Mouse (Mus musculus) brain, adult 2 months (tissue): ENCODE measurements around the gene Abat.

Experiments used
- DNase-seq: peaks from one replicate; pipeline ENCODE4 v3.0.0; 2011; ENCODE audit warnings: low read depth, low spot score

Gene Abat

DNA sequence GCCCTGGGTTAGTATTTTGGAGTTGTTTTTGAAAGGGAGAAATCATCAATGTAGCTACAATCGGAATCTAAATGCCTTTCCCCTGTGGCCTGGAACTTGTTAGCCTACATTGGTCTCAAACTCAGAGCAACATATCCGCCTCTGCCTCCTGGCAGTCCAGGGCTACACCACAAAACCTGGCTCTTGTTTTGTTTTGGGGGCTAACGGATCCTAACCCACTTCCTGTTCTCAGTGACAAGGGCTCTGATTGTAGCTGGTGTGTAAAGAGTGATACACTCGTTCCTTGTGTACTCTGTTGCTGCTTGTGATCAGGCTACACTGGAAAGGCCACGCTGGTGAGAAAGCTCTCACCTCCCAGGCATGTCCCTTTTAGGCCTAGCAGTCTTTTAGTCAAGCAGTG is 118.2 kb downstream of the Abat start:
- no peak for DNase-seq

DNA sequence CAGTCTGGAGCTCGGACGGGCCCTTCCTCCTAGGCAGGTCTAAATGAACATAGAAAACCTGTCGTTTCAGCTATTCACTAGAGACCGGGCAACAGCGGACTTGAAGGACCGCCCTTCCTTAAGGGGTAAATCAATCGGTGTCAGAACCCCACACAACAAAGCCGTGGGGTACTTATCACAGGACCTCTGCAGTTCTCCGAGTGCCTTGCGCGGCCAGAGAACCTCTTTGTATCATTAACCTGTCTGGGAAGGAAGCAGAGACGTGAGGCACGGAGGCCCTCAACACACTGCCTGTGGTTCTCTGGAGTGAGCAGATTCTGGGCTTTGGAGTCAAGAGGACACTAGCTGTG is 123.6 kb downstream of the Abat start:
- no peak for DNase-seq

DNA sequence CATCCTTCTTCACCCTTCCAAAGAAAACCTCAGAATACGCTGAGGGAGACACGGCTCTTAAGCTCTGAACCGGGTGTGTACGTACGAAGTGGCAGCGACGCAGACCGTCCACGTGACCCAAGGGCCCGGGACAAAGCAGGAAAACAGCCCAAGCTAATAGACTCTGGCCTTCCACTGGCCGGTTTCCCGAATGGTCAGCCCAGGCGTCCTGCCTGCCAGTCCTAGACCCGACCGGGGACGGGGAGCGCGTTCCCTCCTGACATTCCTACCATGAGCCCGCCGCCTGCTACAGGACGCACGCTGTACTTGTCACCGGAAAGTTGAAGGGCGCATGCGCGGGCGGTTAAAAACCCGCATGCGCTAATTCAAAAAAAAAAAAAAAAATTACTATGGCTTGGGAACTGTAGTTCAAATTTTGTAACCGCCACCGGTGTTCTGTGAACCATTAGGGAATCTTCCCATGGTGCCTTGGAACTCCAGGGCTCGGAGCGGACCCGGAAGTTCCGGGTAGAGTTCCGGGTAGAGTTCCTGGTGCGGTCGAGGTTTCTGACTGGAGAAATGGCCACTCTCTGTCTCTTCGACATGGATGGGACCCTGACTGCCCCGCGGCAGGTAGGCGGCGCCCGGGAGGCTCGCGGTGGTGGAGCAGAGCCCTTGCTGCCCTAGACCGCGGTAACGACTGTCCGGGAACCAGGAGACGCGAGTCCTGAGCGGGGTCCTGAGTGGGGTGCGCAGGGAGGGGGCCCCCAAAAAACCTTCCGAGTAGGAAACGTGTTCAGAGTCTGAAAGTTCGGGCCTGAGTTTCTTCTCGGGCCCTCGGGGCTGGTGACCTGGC is 124.2 kb downstream of the Abat start, which contains the start of the genes Pmm2 and Tmem186:
Gene Pmm2 (plus strand): TSS at position 458 of the 835 bp plus-strand sequence.
Gene Tmem186 (minus strand): TSS at position 496 of the 835 bp plus-strand sequence.
- DNase-seq = peak; percentile 98

DNA sequence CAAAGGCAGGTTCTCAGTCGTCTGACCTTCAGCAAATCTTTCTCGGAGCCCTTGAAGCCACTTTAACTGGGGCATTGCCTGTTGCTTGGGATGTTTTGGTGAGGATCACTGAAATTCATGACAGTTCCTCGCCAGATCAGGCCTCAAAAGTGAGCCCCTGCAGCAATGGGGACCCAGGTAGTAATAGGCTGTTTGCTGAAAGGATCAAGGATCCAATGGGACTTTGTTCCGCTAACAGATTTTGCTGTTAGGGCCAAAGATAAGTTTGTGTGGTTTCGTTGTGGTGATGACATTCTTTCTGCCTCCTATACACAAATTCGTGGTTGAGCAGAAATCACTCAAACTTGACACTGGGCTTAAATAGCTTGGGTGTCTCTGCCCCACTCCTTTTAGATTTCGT is 124.9 kb downstream of the Abat start:
- DNase-seq = no peak

DNA sequence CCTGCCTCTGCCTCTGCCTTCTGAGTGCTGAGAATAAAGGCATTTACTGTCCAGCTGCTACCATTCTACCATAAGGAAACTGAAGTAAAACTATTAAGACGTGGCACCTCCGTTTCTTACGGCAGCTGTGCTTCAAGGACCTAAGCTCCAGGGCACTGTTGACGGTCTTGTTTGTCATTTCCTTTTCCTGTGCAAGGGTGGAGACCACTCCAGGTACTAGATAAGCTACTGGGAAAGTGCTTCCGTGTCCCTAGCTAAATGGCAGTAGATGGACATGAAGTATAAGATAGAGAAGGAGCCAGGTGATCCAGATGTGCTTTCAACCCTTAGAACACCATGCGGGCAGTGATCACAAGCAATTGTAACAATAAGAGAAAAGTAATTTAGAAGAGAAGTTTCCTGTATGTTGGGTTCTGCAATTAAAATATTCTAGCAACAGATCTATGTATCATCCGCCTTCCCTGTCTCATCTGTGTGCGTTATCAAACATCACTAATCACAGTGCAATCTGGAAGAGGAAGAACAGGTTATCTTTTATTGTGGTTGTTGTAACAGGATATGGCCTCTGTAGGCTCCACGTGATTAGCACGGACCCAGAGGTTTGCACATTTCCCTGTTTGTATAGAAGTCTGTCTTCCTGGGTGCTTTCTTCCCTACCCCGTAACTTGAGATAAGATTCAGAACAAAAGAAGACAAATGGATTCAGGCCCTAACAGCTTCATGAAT is 126.4 kb downstream of the Abat start:
- DNase-seq = no peak

DNA sequence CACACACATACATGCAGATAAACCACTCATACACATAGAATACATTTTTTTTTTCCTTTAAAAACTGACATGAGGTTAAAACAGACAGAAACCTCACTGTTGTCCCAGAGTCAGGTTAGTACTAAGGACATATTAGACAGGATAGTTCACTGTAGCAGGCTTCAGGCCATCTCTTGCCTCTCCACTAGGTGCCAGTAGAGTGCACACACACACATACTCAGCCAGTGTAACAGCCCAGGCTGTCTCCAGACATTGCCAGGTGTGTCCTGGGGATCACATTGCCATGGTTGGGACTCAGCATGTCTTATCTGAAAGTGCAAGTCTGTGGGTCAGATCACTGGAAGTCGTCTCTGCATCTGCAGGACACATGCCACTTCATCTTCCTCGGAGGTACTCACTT is 130.6 kb downstream of the Abat start:
- DNase-seq = peak; percentile 72

DNA sequence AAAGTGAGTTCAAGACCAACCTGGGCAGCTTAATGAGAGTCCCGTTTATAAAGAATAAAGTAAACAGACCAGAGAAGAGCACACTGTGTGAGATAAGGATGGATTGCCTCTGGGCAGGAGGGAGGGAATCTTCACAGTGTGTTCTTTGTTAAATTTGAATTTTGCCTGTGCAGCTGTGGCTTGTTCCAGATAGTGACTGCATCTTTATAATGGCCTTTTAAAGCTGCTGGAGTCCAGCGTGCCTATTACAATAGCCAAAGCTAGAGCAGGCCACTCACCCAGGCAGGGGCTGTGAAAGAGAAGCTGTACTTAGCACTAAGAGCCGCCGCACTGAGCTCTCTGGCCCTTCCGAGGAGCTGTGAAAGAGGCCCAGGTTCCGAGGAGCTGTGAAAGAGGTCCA is 132.3 kb downstream of the Abat start:
- peak; percentile 73 for DNase-seq

DNA sequence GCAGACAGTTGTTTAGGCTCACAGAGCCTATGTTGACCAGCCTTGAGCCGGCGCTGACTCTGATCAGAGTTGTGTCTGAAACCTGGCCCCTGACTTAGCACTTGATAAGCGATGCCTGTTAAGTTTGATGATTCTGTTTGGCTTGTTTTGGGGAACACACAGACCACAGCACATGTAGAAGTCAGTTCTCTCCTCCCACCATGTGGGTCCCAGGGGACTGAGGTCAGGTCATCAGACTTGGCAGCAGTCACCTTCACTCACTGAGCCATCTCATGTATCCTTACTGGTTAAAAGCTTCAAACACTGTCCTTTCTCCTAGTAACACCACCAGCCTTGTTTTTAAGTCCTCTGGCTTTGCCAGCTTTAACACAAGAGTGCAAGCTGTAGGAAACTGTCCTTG is 136.8 kb downstream of the Abat start:
- no peak for DNase-seq

DNA sequence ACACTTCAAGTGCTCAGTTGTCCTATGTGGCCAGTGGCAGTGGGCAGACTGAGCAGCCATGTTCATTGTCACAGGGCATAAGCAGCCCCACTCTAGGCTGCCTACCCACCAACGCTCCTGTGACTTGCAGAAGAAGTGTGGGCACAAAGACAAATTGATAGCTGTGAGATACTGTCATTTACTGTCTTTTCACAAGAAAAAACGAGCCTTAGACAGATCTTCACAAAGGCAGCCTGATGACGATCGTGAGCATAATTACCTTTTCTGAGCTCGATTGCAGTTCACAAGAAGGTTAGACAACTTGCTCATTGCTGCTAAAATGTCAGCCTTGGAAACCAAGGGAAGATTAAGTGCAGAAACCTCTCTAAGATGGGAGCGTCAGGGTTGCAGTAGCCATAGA is 141.9 kb downstream of the Abat start:
- peak; percentile 61 for DNase-seq

DNA sequence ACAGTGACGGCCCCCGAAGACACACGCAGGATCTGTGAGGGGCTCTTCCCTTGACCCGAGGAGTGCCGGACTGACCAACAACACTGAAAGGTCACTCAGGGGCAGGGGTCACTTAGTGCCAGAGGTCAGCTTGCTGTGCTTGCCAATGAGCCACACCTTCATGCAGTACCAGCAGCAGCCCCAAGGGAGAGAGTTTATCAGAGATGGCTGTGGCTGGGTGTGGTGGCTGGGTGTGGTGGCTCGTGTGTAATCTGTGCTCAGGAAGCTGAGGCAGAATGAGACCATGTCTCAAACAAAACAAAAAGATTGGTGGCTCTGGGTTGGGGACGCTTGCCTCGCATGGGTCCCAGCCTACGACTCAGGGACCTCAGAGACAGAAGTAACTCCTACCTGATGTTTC is 142.4 kb downstream of the Abat start:
- no peak for DNase-seq

DNA sequence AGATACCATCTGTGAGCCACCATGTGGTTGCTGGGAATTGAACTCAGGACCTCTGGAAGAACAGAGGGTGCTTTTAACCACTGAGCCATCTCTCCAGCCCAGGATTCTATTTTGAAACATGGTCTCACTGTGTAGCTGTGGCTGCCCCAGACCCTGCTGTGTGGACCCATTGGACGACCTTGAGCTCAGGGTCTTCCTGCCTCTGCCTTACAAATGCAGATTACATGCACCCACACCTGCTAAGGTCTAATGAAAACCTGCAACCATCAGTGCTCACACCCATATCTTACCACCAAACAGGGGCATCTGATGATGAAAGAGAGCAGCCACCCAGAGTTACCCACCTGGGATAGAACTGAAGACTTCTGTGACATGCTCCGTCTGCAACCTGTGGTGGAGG is 143.0 kb downstream of the Abat start:
- no peak for DNase-seq

DNA sequence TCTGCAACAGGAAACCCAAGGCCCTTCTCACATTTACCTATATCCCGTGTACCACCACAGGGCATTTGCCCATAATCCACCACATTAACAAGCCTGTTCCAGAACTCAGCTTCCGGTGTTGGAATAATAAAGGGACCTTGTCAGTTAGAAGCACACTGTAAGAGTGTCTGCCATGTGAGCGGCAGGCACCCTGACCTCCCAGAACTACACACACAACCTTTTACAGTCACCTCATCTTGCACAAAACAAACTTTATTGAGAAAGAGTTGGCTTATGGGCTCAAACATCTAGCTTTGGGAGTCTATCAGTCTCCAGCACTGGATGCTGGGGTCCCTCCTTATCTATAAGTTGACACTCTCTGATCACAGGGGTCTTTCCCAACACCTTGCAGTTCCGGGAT is 145.1 kb downstream of the Abat start:
- DNase-seq = no peak

DNA sequence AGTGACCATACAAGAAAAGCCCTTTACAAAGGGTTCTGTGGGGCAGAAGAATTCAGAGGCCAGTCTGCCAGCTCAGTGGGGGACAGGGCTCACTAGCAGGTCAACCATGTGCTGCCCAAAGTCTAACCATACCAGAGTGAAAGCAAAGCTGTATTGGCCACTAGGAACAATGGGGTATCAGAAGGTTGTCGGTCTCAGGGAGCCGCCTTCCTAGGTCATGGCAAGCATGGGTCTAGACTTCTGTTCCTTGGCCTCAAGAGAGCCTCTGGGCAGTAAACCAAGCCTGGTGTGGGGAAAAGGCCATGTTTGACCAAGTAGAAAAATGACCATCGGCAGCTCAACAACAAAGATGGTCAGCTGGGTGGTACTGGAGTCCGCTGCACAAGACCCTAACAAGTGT is 145.5 kb downstream of the Abat start:
- DNase-seq = no peak

DNA sequence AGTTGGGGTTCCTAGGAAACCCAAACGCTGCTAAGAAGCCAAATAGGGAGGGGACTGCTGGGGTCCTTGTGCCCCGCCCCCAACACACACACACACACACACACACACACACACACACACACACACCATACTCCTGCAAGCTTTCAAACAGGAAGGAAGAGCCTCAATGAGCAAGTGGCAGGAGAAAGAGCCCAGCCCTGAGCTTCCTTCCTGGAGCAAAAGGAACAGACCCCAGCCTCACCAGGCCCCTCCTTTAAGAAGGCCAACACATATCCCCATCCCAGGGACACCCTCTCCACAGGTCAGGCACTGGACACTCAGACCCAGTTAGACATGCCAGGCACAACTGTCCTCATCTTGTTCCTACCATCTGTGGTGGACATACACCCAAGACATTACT is 149.8 kb downstream of the Abat start:
- no peak for DNase-seq

DNA sequence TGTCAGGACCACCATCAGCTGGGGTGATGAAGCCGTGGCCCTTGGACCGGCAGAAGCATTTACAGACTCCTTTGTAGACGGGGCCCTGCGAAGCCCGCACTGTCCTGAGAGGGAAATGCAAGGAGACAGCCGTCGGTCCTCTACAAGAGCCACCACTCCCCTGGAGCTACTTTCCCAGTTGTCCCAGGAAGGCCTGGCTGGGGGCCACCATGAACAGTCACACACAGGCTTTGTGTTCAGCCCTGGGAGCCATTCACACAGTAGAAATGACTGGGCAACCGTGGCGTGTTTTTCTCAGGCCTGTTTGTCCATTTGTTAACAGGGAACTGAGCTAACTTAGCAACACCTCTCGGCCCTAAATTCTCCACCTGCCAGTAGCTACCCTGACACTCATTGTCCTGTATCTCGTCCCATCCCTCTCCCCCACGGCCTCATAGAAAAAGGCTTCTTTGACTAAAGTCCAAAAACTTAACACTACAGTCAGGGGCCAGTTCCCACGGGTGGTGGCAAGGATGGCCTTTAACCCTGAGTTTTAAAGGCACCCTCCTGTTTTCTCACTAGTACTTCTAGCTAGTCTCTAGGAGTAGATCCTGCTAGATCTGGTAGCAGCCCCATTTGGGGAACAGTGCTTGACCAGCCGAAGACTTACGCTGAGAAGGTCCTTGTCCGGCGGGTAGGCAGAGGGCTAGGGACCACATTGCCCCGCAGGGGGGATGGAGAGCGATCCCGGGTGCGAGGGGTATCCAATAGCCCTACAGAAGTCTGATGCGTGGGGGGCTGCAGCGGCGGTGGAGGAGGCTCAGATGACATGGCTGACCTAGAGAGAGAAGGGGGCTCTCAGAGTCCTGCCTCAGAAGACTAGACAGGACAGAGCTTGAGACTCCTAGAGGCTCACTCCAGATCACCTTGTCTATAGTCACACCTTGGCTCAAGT is 150.6 kb downstream of the Abat start:
- DNase-seq = peak; percentile 63

DNA sequence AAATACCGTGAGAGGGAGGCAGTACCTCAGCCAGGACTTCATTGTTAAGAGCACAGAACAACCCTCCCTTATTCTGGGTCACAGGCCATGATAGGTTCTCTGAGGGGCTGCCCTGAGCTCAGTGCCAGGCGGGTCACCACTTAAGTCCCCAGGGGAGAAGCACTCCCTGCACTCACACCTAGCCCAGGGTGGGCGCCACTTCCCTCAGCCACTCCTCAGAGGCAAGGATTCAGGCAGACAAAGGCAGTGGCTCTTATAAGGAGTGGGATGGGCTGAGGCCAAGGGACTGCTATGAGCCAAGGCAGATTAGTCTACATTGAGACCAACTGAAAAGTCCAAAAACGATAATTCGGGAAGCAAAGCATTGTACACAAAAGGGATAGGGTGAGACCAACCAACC is 152.1 kb downstream of the Abat start:
- DNase-seq = no peak

DNA sequence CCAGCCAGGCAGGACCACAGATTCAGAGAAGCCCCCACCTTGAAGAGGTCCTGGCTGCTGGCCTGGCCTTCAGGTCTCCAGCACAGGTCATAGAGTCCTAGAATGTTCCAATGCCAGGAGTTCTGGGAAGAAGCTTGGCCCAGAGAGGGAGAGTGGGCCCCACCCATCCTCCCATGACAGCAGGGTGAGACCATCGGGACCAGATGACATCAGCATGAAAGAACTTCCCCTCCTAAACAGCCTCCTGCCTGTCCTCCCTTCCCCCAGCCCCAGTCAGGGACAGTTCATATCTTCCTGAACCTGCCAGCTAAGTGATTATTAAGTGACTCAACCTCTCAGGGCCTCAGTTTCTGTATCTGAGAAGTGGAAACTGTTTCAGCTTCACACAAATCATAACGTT is 153.2 kb downstream of the Abat start:
- no peak for DNase-seq

DNA sequence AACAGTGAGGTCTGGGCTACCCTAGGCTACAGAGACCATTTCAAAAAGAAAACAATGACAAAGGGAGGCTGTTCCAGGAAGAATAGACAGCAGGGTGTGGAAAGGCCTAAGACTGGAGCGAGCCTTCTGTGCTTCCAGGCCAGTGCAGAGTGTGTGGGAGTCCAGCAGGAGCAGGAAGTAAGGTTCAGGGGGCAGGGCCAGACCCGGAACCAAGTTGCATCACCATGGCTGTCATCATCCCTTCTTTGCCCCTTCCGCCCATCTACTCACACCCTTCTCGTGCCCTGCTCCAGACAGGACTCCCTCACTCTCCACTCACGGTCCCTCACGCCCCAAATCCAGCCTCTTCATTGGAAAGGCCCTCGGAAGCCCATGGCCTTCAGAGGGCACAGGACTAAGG is 154.0 kb downstream of the Abat start:
- DNase-seq = no peak

DNA sequence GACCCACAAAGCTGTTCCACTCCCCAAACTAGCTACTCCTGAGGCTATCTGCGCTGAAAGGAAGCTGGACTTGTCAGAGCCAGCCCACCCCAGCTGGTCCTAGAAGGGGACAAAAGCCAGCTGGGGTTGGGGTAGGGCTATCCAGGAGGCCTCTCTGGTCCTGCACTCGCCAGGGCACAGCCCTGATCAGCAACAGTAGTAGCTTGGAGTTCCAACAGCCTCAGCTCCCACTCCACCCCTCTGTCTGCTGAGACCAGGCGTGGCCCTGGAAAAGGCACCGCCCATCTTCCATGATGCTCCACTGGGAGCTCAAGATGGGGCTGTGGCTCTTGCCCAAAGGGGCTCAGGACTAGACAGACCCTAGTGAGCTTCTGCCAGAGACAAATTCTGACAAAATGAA is 154.6 kb downstream of the Abat start:
- DNase-seq = no peak

DNA sequence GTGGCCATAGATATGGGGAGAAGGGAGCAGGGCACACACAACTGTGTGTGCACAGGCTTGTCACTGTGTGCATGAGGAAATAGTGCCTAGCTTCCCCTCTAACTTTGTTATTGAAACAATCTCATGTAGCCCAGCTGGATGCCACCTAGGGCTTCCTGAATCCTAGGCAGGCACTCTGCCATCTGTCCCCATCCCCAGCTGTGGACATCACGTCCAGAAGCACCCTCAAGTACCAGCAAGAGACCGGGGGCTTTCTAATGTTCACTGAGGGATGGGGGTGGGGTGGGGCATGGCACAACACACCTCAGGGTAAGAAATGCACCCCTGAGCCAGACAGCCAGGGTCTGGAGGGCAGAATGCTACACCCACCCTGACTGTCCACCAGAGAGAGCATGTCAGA is 155.2 kb downstream of the Abat start:
- DNase-seq = no peak

DNA sequence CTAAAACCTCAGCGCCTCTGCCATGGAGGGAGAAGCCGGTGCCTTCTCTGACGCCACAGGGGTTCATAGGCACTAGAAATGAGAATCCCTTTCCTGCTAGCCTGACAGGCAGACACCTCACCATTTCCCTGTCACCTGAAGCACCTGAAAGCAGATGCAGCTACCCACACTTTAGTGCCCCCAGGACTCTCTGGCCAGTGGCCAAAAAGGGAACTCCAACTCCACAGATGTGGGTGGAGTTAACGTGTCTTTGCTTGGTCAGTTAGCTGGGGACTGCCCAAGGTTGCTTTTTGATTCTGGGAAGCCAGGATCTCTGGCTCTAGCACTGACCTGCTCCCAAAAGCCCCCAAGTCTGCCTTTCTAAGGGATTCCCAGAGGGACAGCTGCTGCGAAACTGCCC is 156.2 kb downstream of the Abat start:
- no peak for DNase-seq
